Mouse (Mus musculus): ENCODE data around the gene Adora2a.

GRCm38 (mm10) chr10:75332268-75332667, 15.6 kb downstream of the Adora2a start:
- TF ChIP-seq ZKSCAN1 (IDR thresholded peaks at IDR 0.05; ENCODE audit: low read depth, low read length) (no peak), POLR2A (IDR thresholded peaks at IDR 0.05; ENCODE audit: control insufficient read depth in 1 of 2, insufficient read depth in 1 of 2, low read depth in 1 of 2, low read length in 2 of 2, poor library complexity in 1 of 2) (no peak), MAX (IDR thresholded peaks at IDR 0.05; ENCODE audit: low read length) (no peak), TAL1 (IDR thresholded peaks at IDR 0.05; ENCODE audit: low read length) (no peak), CHD2 (IDR thresholded peaks at IDR 0.05; ENCODE audit: low read length) (no peak), ZC3H11A (IDR thresholded peaks at IDR 0.05; ENCODE audit: low read depth, low read length) (no peak)
